Mouse (Mus musculus) liver, embryonic 11.5 days (tissue): ENCODE data around the gene Fasn. TPM values are rescaled to one million over a fixed set of nuclear protein-coding genes. Genes with fewer than 3 reads are reported as not detected.

Source experiments
- ATAC-seq: fragments of 200-750 bp; cut with Nextera tagmentation; replicated peaks from 2 replicates; pipeline ENCODE4 v1.8.0; 2017; ENCODE audit warnings: moderate number of reproducible peaks, mild to moderate bottlenecking, moderate TSS enrichment, moderate library complexity; ENCODE audit not compliant: low FRiP score
- DNase-seq: peaks from one replicate; pipeline ENCODE4 v3.0.0-alpha.2; 2017; ENCODE audit warnings: low spot score
- H3K27ac ChIP-seq: fragments of 300-500 bp; sonication (generic); 2 replicates; pipeline ENCODE4 v1.5.1; 2014; ENCODE audit warnings: mild to moderate bottlenecking, low read depth, low read length, control low read depth
- H3K27me3 ChIP-seq: fragments of 300-500 bp; sonication (generic); replicated peaks from 2 replicates; pipeline ENCODE4 v1.6.1; 2014; ENCODE audit warnings: low read length, mixed read lengths; ENCODE audit not compliant: control insufficient read depth, insufficient read depth
- H3K36me3 ChIP-seq: fragments of 300-500 bp; sonication (generic); 2 replicates; pipeline ENCODE4 v1.6.1; 2014; ENCODE audit warnings: mild to moderate bottlenecking, low read length, moderate library complexity, mixed read lengths; ENCODE audit not compliant: control insufficient read depth, insufficient read depth
- H3K4me1 ChIP-seq: fragments of 300-500 bp; sonication (generic); replicated peaks from 2 replicates; pipeline ENCODE4 v1.6.1; 2014; ENCODE audit warnings: low read length, mixed read lengths; ENCODE audit not compliant: control insufficient read depth, insufficient read depth
- H3K4me2 ChIP-seq: fragments of 300-500 bp; sonication (generic); 2 replicates; pipeline ENCODE4 v1.6.1; 2014; ENCODE audit warnings: mild to moderate bottlenecking, control low read depth, moderate library complexity
- H3K4me3 ChIP-seq: fragments of 300-500 bp; sonication (generic); 2 replicates; pipeline ENCODE4 v1.5.1; 2014; ENCODE audit warnings: low read depth, low read length, control low read depth
- H3K9ac ChIP-seq: fragments of 300-500 bp; sonication (generic); 2 replicates; pipeline ENCODE4 v1.6.1; 2014; ENCODE audit warnings: low read depth, low read length, control low read depth
- H3K9me3 ChIP-seq: fragments of 300-500 bp; sonication (generic); 2 replicates; pipeline ENCODE4 v1.6.1; 2016; ENCODE audit warnings: low read length, inconsistent platforms, mixed read lengths; ENCODE audit not compliant: control insufficient read depth
- WGBS: fragments of 180-500 bp; shearing (Covaris S2); extraction: QIAGEN DNeasy Blood & Tissue Kit; methylation state at CpG from one replicate; pipeline ENCODE4 v1.1.7; 2014; 5-methylcytosine and 5-hydroxymethylcytosine counted together
- polyA plus RNA-seq: library from polyadenylated mRNA; unstranded; fragments of >200 nt; fragmentation: Nextera tagmentation; extraction: Ambion mirVana; gene quantifications from 2 replicates; pipeline ENCODE4 v1.2.1, GENCODE M21; 2014

Fasn gene
- polyA plus RNA-seq, 1 experiment from 2014 or later: 71.3 TPM

DNA sequence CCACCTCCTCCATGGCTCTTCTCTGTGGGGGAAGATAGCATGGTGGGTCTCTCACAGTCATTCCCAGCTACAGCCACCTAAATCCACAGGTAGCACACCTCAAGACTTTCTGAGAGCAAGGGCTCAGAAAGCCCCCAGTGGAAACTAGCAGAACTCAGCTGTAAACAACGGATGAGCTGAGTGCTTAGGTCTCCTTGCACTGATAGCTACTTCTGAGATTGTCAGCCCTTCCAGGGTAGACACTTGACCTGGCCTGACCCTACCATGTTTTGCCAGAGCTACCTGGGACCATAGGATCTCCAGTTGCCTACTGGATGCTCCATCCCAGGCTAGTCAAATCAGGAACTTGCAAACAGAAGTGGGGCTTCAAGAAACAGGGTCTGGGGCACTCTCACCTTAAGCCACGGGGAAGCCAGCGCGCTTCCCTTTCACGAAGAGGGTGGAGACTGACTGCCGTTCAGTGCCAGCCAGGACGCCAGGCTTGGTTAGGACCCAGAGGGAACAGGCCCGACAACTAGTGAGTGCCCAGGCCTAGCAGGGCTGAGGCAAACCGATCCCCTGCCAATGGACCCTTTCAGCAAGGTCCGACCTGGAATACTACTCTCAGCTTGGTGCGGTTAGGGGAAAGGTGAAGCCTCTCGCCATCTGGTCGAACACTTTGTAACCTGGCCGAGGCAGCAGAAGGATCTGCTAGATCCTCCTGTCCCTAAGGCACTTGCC lies 1.4 kb downstream of the Fasn start:
- H3K4me2 ChIP-seq: peak overlapping the region; percentile 89
- peak; percentile 69 for DNase-seq
- 2% methylated on average over 14 of the region's 14 CpGs for WGBS
- H3K9me3 ChIP-seq: no peaks in the 10 kb centered on the region
- peak overlapping the region; percentile 89 for H3K9ac ChIP-seq
- no peaks in the 10 kb centered on the region for H3K27me3 ChIP-seq
- peaks cover 42% of the 10 kb centered on the region for H3K36me3 ChIP-seq
- H3K4me3 ChIP-seq: peak overlapping the region; percentile 81
- peaks cover 33% of the 10 kb centered on the region for H3K4me1 ChIP-seq
- no peak for ATAC-seq
- H3K27ac ChIP-seq: peak overlapping the region; percentile 81

DNA sequence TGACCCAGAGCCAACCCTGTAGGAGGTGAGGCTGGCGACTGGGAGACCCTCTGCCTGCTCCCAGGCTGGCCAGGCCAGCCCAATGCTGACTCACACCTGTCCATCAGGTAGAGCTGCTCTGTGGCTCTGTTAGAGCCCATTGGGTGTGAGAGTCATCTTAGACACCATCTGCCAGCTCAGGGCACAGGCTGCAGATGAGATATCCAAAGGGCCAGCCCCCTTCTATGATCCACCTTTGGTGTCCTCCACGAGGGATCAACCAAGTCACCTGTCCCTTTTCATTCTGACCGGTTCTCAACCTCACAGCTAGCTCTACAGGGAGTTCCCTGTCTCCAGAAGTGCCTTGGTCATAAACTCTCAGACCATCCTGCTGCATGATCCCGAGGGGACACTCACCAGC lies 2.0 kb downstream of the Fasn start:
- peak overlapping the region; percentile 81 for H3K4me3 ChIP-seq
- no peaks in the 10 kb centered on the region for H3K9me3 ChIP-seq
- no peak for ATAC-seq
- H3K27ac ChIP-seq: no peak overlapping the region
- H3K9ac ChIP-seq: peak overlapping the region; percentile 89
- no peaks in the 10 kb centered on the region for H3K27me3 ChIP-seq
- 70% methylated on average over 4 of the region's 4 CpGs for WGBS
- H3K4me1 ChIP-seq: peaks cover 33% of the 10 kb centered on the region
- DNase-seq: no peak
- H3K4me2 ChIP-seq: peak overlapping the region; percentile 89
- peaks cover 49% of the 10 kb centered on the region for H3K36me3 ChIP-seq

DNA sequence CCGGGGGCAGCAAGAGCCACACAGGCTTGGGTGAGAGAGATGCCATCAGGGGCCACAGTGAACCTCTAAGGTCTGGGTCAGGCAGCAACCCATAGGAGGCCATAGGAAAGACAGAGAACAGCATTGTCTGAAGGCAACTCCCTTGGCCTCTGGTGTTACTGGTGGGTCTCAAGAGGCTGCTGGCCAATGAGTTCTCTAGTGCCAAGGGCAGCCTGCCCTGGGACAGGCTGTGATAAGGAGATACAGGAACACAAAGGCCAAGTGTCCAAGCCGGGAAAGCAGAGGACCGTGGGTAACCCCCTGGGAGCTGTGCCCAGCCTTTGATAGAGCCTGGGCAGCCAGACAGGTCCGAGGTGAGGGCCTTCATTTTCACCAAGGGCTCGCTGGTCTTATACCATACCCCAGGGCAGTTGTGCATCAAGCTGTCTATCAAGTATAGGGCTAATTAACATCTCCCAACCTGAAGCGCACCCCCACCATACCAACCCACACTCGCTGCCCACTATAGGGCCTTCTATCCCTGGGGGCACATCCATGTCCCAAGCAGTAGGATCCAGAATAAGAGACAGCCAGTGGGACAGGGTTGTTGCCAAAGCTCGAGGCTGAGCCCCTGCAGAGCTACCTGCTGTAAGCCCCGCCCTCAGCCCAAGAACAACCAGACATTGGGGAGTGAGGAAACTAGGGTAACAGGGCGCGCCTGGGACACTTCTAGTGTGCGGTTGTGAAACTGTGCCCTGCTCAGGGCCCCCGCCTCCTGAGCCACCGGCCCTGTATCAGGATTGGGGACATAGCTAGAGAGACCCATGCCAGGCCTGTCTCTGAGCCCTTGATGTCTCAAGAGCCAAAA lies 3.0 kb downstream of the Fasn start:
- ATAC-seq (no peak), DNase-seq (no peak)
- peaks cover 59% of the 10 kb centered on the region for H3K36me3 ChIP-seq
- H3K4me2 ChIP-seq: peak overlapping the region; percentile 89
- no peak overlapping the region for H3K27ac ChIP-seq
- H3K4me1 ChIP-seq: peaks cover 33% of the 10 kb centered on the region
- H3K4me3 ChIP-seq: peak overlapping the region; percentile 81
- H3K9ac ChIP-seq: peak overlapping the region; percentile 89
- WGBS: 83% methylated on average over 14 of the region's 14 CpGs
- no peaks in the 10 kb centered on the region for H3K27me3 ChIP-seq
- H3K9me3 ChIP-seq: no peaks in the 10 kb centered on the region

DNA sequence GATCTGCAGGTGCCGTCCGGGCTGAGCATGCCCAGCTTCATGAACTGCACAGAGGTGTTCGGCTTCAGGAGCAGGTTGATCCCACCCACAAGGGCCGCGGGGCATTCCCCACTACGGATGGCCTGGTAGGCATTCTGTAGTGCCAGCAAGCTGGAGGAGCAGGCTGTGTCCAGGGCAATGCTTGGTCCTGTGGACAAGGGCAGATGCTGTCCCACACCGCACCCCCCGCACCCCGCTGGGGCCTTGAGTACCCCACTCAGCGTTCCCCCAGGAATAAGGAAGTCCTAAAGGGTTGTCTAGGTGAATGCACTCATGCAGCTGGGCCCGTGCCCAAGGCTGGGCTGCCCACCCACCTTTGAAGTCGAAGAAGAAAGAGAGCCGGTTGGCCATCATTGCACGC lies 3.8 kb downstream of the Fasn start:
- peaks cover 67% of the 10 kb centered on the region for H3K36me3 ChIP-seq
- DNase-seq (peak; percentile 30), ATAC-seq (no peak)
- no peaks in the 10 kb centered on the region for H3K9me3 ChIP-seq
- 94% methylated on average over 14 of the region's 14 CpGs for WGBS
- H3K4me3 ChIP-seq: no peak overlapping the region
- H3K27me3 ChIP-seq: no peaks in the 10 kb centered on the region
- H3K4me2 ChIP-seq: no peak overlapping the region
- peaks cover 26% of the 10 kb centered on the region for H3K4me1 ChIP-seq
- H3K9ac ChIP-seq: no peak overlapping the region; the same call in 1 of the 2 replicates
- no peak overlapping the region for H3K27ac ChIP-seq

DNA sequence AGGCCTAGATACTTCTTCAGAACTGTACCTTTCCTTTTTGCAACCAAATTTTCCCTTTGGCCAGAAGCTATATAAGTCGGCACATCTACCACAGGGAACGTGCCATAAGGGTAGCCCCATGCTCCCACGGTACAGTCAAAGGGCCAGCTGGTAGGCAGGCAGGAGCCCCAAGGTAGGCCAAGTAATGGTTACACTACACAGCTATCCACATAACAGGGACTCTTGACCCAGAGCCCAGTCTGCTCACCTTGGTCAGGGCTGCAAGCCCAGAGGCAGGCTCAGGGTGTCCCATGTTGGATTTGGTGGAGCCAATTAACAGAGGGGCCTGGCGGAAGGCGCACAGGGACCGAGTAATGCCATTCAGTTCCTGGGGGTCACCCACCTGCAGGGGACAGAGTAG lies 4.8 kb downstream of the Fasn start:
- Histone ChIP-seq H3K9ac (no peak overlapping the region), H3K4me1 (peaks cover 20% of the 10 kb centered on the region), H3K36me3 (peaks cover 77% of the 10 kb centered on the region), H3K27me3 (no peaks in the 10 kb centered on the region), H3K9me3 (no peaks in the 10 kb centered on the region), H3K4me3 (no peak overlapping the region), H3K27ac (no peak overlapping the region), H3K4me2 (no peak overlapping the region)
- DNase-seq (no peak), ATAC-seq (no peak)
- 98% methylated on average over 6 of the region's 6 CpGs for WGBS

DNA sequence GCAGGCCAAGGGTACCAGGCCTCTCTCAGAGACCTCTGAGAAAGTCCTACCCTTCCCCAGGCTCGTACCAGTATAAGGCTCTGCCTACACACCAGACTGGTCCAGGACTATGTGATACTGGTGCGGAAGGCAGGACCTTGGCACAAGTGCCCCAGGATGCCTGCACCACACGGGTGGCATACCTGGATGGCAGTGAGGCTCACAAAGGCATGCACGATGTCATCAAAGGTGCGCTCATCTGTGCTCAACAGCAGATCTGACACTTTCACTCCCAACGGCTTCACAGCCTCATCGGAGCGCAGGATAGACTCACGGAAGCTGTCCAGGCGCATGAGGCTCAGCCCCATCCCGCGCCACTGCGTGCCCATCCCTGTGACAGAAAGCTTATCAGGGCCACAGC lies 6.1 kb downstream of the Fasn start:
- peaks cover 20% of the 10 kb centered on the region for H3K4me1 ChIP-seq
- no peak overlapping the region for H3K4me3 ChIP-seq
- no peak overlapping the region for H3K4me2 ChIP-seq
- DNase-seq: no peak
- H3K9ac ChIP-seq: no peak overlapping the region
- H3K36me3 ChIP-seq: peaks cover 90% of the 10 kb centered on the region
- H3K9me3 ChIP-seq: no peaks in the 10 kb centered on the region
- no peak overlapping the region for H3K27ac ChIP-seq
- ATAC-seq: no peak
- WGBS: 91% methylated on average over 13 of the region's 13 CpGs
- H3K27me3 ChIP-seq: no peaks in the 10 kb centered on the region

DNA sequence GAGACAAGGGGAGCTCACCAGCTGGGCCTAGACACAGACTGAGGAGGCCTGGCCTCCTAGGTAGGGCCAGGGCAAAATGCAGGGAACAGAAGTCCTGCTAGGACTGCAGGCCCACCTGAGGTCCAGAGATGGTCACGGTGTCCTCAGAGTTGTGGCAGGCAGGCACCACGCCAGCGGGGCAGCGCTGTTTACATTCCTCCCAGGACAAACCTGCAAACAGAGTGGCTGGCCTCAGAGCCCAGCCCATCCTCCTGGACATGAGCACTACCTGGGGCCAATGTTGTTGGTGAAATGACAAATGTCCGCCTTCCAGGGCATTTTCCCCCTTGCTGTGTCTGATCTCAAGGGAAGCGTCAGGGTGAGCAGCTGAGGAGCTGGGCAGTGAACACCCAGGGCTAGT lies 7.0 kb downstream of the Fasn start:
- Histone ChIP-seq H3K9ac (no peak overlapping the region), H3K27ac (no peak overlapping the region), H3K4me3 (no peak overlapping the region), H3K4me1 (peaks cover 14% of the 10 kb centered on the region), H3K9me3 (no peaks in the 10 kb centered on the region), H3K4me2 (no peak overlapping the region), H3K36me3 (peaks cover 99% of the 10 kb centered on the region), H3K27me3 (no peaks in the 10 kb centered on the region)
- ATAC-seq (no peak), DNase-seq (no peak)
- 96% methylated on average over 6 of the region's 6 CpGs for WGBS

DNA sequence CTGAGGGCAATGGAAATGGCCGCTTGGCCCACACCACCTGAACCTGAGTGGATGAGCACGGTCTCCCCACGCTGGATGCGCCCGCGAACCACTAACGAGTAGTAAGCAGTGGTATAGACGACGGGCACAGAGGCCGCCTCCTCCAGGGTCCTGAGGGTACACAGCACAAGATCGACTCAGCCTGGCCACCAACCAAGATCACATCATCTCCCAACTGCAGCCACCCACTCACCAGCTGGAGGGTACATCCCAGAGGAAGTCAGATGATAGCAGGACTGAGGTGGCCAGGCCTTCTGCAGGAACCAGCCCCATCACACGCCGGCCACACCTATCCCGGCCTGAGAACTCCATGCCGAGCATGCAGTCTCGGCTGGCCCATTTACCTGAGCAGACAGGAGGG lies 12.3 kb downstream of the Fasn start:
- no peak overlapping the region; the same call in 1 of the 2 replicates for H3K27ac ChIP-seq
- H3K4me3 ChIP-seq: no peak overlapping the region
- 95% methylated on average over 16 of the region's 16 CpGs for WGBS
- peaks cover 100% of the 10 kb centered on the region for H3K36me3 ChIP-seq
- no peaks in the 10 kb centered on the region for H3K4me1 ChIP-seq
- no peak overlapping the region for H3K4me2 ChIP-seq
- DNase-seq: no peak
- no peak for ATAC-seq
- no peaks in the 10 kb centered on the region for H3K27me3 ChIP-seq
- no peaks in the 10 kb centered on the region for H3K9me3 ChIP-seq
- H3K9ac ChIP-seq: no peak overlapping the region
